In genomic region chr12:52445731-52446130, GRCm38 (mm10) we compare ENCODE assay signal across 17 mouse cellular contexts. TPM values are rescaled to one million over a fixed set of nuclear protein-coding genes. Genes with fewer than 3 reads are reported as not detected.
DNase-seq lines count a peak whose midpoint lies in the region; ATAC-seq and TF ChIP-seq lines count a peak whose summit lies in the region.
"Had no signal": no experiment of that assay in that cellular context is flagged by ENCODE, and none has a peak within 500 bp of the region (broad histone marks: within the 10 kb centered on the region; RNA-seq: fewer than 3 reads in every experiment).

No protein-coding gene starts in this region.

- no peaks in the 10 kb centered on the region for H3K4me1 ChIP-seq in intestine, postnatal 0 days (replicated peaks; ENCODE audit: control insufficient read depth, insufficient read depth, low read length)
- no peaks in the 10 kb centered on the region for H3K4me1 ChIP-seq in stomach, postnatal 0 days (replicated peaks; ENCODE audit: control insufficient read depth, insufficient read depth)
- H3K4me1 ChIP-seq in midbrain, embryonic 15.5 days, result no peaks in the 10 kb centered on the region
- no peaks in the 10 kb centered on the region for H3K4me1 ChIP-seq in hindbrain, postnatal 0 days (ENCODE audit: insufficient read depth, low read length)
- H3K4me1 ChIP-seq: forebrain, embryonic 12.5 days; neural tube, embryonic 15.5 days had no signal

- no peaks in the 10 kb centered on the region for H3K27me3 ChIP-seq in intestine, postnatal 0 days (replicated peaks; ENCODE audit: control insufficient read depth, insufficient read depth, low read length)
- no peaks in the 10 kb centered on the region for H3K27me3 ChIP-seq in stomach, postnatal 0 days (ENCODE audit: control insufficient read depth, insufficient read depth, low read length)
- no peaks in the 10 kb centered on the region for H3K27me3 ChIP-seq in midbrain, embryonic 15.5 days (replicated peaks)
- no peaks in the 10 kb centered on the region for H3K27me3 ChIP-seq in hindbrain, postnatal 0 days (ENCODE audit: insufficient read depth, low read length)
- H3K27me3 ChIP-seq: forebrain, embryonic 12.5 days; heart, embryonic 13.5 days; neural tube, embryonic 15.5 days had no signal

- DNase-seq in layer of hippocampus, adult 2 months (ENCODE audit: low spot score in 2 of 2), result no peak
- no peak for DNase-seq in layer of hippocampus, postnatal 25 days (ENCODE audit: extremely low spot score in 1 of 2, low spot score in 1 of 2)
- DNase-seq in kidney, postnatal 36 days, result peak; percentile 39 to 65
- no peak for DNase-seq in stomach, postnatal 0 days (ENCODE audit: low spot score)
- no peak for DNase-seq in hindbrain, postnatal 0 days (ENCODE audit: low spot score)
- DNase-seq: adrenal gland, postnatal 10 days; cerebellum, adult 11 months; cerebellum, postnatal 25 days; heart, postnatal 4 days; right cerebral cortex, postnatal 25 days had no signal

- TF ChIP-seq EP300 in stomach, postnatal 0 days (optimal IDR thresholded peaks at IDR 0.05), result no peak

- H3K36me3 ChIP-seq in intestine, postnatal 0 days (ENCODE audit: control insufficient read depth, insufficient read depth), result no peaks in the 10 kb centered on the region
- no peaks in the 10 kb centered on the region for H3K36me3 ChIP-seq in stomach, postnatal 0 days (ENCODE audit: control insufficient read depth, insufficient read depth, low read length)
- H3K36me3 ChIP-seq in midbrain, embryonic 15.5 days (replicated peaks), result no peaks in the 10 kb centered on the region
- H3K36me3 ChIP-seq in hindbrain, postnatal 0 days (ENCODE audit: insufficient read depth, low read length), result no peaks in the 10 kb centered on the region
- H3K36me3 ChIP-seq: forebrain, embryonic 12.5 days; heart, embryonic 13.5 days; midbrain, embryonic 10.5 days; neural tube, embryonic 15.5 days had no signal

- 16% methylated on average over 2 of the region's 2 CpGs for whole genome bisulfite sequencing in intestine, postnatal 0 days
- WGBS in stomach, postnatal 0 days, result 38% methylated on average over 2 of the region's 2 CpGs
- 58% methylated on average over 2 of the region's 2 CpGs for WGBS in midbrain, embryonic 15.5 days
- 52% methylated on average over 2 of the region's 2 CpGs for WGBS in hindbrain, postnatal 0 days

- H3K27ac ChIP-seq in layer of hippocampus, adult 2 months, result peak overlapping the region; percentile 33
- H3K27ac ChIP-seq in intestine, postnatal 0 days (ENCODE audit: low read depth, low read length), result peak overlapping the region; percentile 69
- H3K27ac ChIP-seq in stomach, postnatal 0 days (replicated peaks), result no peak overlapping the region
- H3K27ac ChIP-seq in midbrain, embryonic 15.5 days, result no peak overlapping the region
- H3K27ac ChIP-seq in hindbrain, postnatal 0 days, result no peak overlapping the region
- H3K27ac ChIP-seq: forebrain, embryonic 12.5 days; heart, embryonic 13.5 days; midbrain, embryonic 10.5 days; neural tube, embryonic 15.5 days had no signal

- ATAC-seq in intestine, postnatal 0 days, result 0 out of 2 replicates have a peak, but pooled peaks have one; percentile 39
- ATAC-seq in stomach, postnatal 0 days (ENCODE audit: low FRiP score, low TSS enrichment), result peak; percentile 61
- no peak for ATAC-seq in midbrain, embryonic 15.5 days (replicated peaks)
- ATAC-seq in hindbrain, postnatal 0 days, result no peak
- ATAC-seq: hindbrain, embryonic 16.5 days had no signal

- no peak overlapping the region for H3K4me3 ChIP-seq in layer of hippocampus, adult 2 months
- no peak overlapping the region for H3K4me3 ChIP-seq in intestine, postnatal 0 days (ENCODE audit: low read depth, low read length)
- H3K4me3 ChIP-seq in stomach, postnatal 0 days (ENCODE audit: low read depth, low read length), result no peak overlapping the region
- no peak overlapping the region for H3K4me3 ChIP-seq in midbrain, embryonic 15.5 days
- no peak overlapping the region for H3K4me3 ChIP-seq in hindbrain, postnatal 0 days (ENCODE audit: low read length)
- H3K4me3 ChIP-seq: forebrain, embryonic 12.5 days; heart, embryonic 13.5 days; midbrain, embryonic 10.5 days; neural tube, embryonic 15.5 days had no signal

- no peak for TF ChIP-seq CTCF in layer of hippocampus, adult 2 months (conservative IDR thresholded peaks at IDR 0.05)
- no peak for TF ChIP-seq CTCF in intestine, postnatal 0 days (IDR thresholded peaks at IDR 0.05; ENCODE audit: low read depth)
- no peak for TF ChIP-seq CTCF in stomach, postnatal 0 days (IDR thresholded peaks at IDR 0.05; ENCODE audit: low read depth)
- no peak for TF ChIP-seq CTCF in hindbrain, postnatal 0 days (IDR thresholded peaks at IDR 0.05; ENCODE audit: low read depth)

- H3K9me3 ChIP-seq in intestine, postnatal 0 days (ENCODE audit: control insufficient read depth), result no peaks in the 10 kb centered on the region
- no peaks in the 10 kb centered on the region for H3K9me3 ChIP-seq in stomach, postnatal 0 days (ENCODE audit: control insufficient read depth, low read length)
- H3K9me3 ChIP-seq in midbrain, embryonic 15.5 days, result no peaks in the 10 kb centered on the region
- no peaks in the 10 kb centered on the region for H3K9me3 ChIP-seq in hindbrain, postnatal 0 days (ENCODE audit: low read length)
- H3K9me3 ChIP-seq: forebrain, embryonic 12.5 days; heart, embryonic 13.5 days; midbrain, embryonic 10.5 days; neural tube, embryonic 15.5 days had no signal

- 0 out of 2 replicates have a peak overlapping the region, but pooled peaks have one; percentile 9 for H3K4me2 ChIP-seq in intestine, postnatal 0 days (replicated peaks; ENCODE audit: low read depth)
- no peak overlapping the region for H3K4me2 ChIP-seq in stomach, postnatal 0 days (replicated peaks; ENCODE audit: low read depth)
- no peak overlapping the region for H3K4me2 ChIP-seq in midbrain, embryonic 15.5 days
- no peak overlapping the region for H3K4me2 ChIP-seq in hindbrain, postnatal 0 days (ENCODE audit: low read depth, low read length)
- H3K4me2 ChIP-seq: forebrain, embryonic 12.5 days; heart, embryonic 13.5 days; neural tube, embryonic 15.5 days had no signal

- H3K9ac ChIP-seq in intestine, postnatal 0 days (ENCODE audit: low read depth, low read length), result no peak overlapping the region
- no peak overlapping the region for H3K9ac ChIP-seq in stomach, postnatal 0 days (ENCODE audit: low read length)
- H3K9ac ChIP-seq in midbrain, embryonic 15.5 days, result no peak overlapping the region
- H3K9ac ChIP-seq in hindbrain, postnatal 0 days (replicated peaks; ENCODE audit: low read length), result no peak overlapping the region
- H3K9ac ChIP-seq: forebrain, embryonic 12.5 days; heart, embryonic 13.5 days; neural tube, embryonic 15.5 days had no signal

RNA-seq across cellular contexts. Expression of gene Arhgap5, which starts 58.0 kb away (rescaled TPM):
- total RNA-seq in layer of hippocampus, adult 2 months (2021), result 100 to 1,000 TPM; 127 to 140 TPM
- 100 to 1,000 TPM; 130 to 134 TPM for total RNA-seq in layer of hippocampus, postnatal 25 days (2021)
- polyA plus RNA-seq in intestine, postnatal 0 days (2015; fragmentation: Nextera tagmentation; extraction: Ambion mirVana), result 25.1 and 25.6 TPM in 2 replicates
- 24.8 and 25.5 TPM in 2 replicates for polyA plus RNA-seq in stomach, postnatal 0 days (2015; fragmentation: Nextera tagmentation; extraction: Ambion mirVana)
- 31.6 and 31.9 TPM in 2 replicates for polyA plus RNA-seq in midbrain, embryonic 15.5 days (2015; fragmentation: Nextera tagmentation; extraction: Ambion mirVana)
- 54.7 and 55.1 TPM in 2 replicates for total RNA-seq in hindbrain, postnatal 0 days (2014; rRNA removed)
- polyA plus RNA-seq in hindbrain, postnatal 0 days (2015; fragmentation: Nextera tagmentation; extraction: Ambion mirVana), result 35.6 and 35.7 TPM in 2 replicates

Comparison
In these comparisons a context has a peak if more than half of its experiments do, and no peak if none do; other contexts are left out.
1. DNase-seq: peak in kidney, postnatal 36 days (2 of 2); none in layer of hippocampus, adult 2 months (0 of 2), layer of hippocampus, postnatal 25 days (0 of 2), stomach, postnatal 0 days (single experiment) and hindbrain, postnatal 0 days (single experiment).
2. H3K27ac ChIP-seq: peak in layer of hippocampus, adult 2 months (single experiment) and intestine, postnatal 0 days (single experiment); none in stomach, postnatal 0 days (single experiment), midbrain, embryonic 15.5 days (single experiment) and hindbrain, postnatal 0 days (single experiment).
3. ATAC-seq: peak in intestine, postnatal 0 days (single experiment) and stomach, postnatal 0 days (single experiment); none in midbrain, embryonic 15.5 days (single experiment) and hindbrain, postnatal 0 days (single experiment).